In genomic region chr7:94963758-94964299, GRCm38 (mm10) we compare ENCODE assay signal across 16 mouse cellular contexts.
"Had no signal": no experiment of that assay in that cellular context is flagged by ENCODE, and none has a peak within 500 bp of the region (broad histone marks: within the 10 kb centered on the region; RNA-seq: fewer than 3 reads in every experiment).

No protein-coding gene starts in this region.

- H3K4me3 ChIP-seq: kidney, embryonic 15.5 days; liver, embryonic 13.5 days; midbrain, embryonic 12.5 days; midbrain, embryonic 15.5 days; myocyte; neural tube, embryonic 13.5 days; stomach, embryonic 15.5 days had no signal

- H3K27ac ChIP-seq: kidney, embryonic 15.5 days; liver, embryonic 13.5 days; midbrain, embryonic 12.5 days; midbrain, embryonic 15.5 days; neural tube, embryonic 13.5 days; stomach, embryonic 15.5 days had no signal

- H3K36me3 ChIP-seq: kidney, embryonic 15.5 days; liver, embryonic 13.5 days; midbrain, embryonic 12.5 days; midbrain, embryonic 15.5 days; neural tube, embryonic 13.5 days; stomach, embryonic 15.5 days had no signal

- DNase-seq: kidney, postnatal 10 days; kidney, postnatal 36 days; liver, embryonic 13.5 days; lung, adult 2 months; lung, postnatal 14 days; lung, postnatal 4 days; retina, postnatal 1 day; right cerebral cortex, postnatal 25 days; spleen, adult 18-20 months; thymus, postnatal 25 days had no signal

- ATAC-seq: midbrain, embryonic 15.5 days had no signal

- H3K9me3 ChIP-seq: kidney, embryonic 15.5 days; liver, embryonic 13.5 days; midbrain, embryonic 12.5 days; midbrain, embryonic 15.5 days; neural tube, embryonic 13.5 days; stomach, embryonic 15.5 days had no signal

- H3K4me1 ChIP-seq: kidney, embryonic 15.5 days; liver, embryonic 13.5 days; midbrain, embryonic 12.5 days; midbrain, embryonic 15.5 days; neural tube, embryonic 13.5 days; stomach, embryonic 15.5 days had no signal

- H3K27me3 ChIP-seq: kidney, embryonic 15.5 days; liver, embryonic 13.5 days; midbrain, embryonic 12.5 days; midbrain, embryonic 15.5 days; neural tube, embryonic 13.5 days; stomach, embryonic 15.5 days had no signal

- H3K9ac ChIP-seq: kidney, embryonic 15.5 days; liver, embryonic 13.5 days; midbrain, embryonic 12.5 days; midbrain, embryonic 15.5 days; neural tube, embryonic 13.5 days; stomach, embryonic 15.5 days had no signal

- H3K4me2 ChIP-seq: kidney, embryonic 15.5 days; liver, embryonic 13.5 days; midbrain, embryonic 12.5 days; midbrain, embryonic 15.5 days; neural tube, embryonic 13.5 days; stomach, embryonic 15.5 days had no signal
